Mouse (Mus musculus) limb, embryonic 10.5 days (tissue): ENCODE results near the gene Lsp1. TPM values are rescaled to one million over a fixed set of nuclear protein-coding genes. Genes with fewer than 3 reads are reported as not detected.

Experiments
- DNase-seq: peaks from one replicate; pipeline ENCODE4 v3.0.0-alpha.2; 2017; ENCODE audit warnings: low spot score
- H3K27ac ChIP-seq: fragments of 300-500 bp; sonication (generic); 2 replicates; pipeline ENCODE4 v1.5.1; 2016; ENCODE audit warnings: mild to moderate bottlenecking
- H3K27me3 ChIP-seq: fragments of 300-500 bp; sonication (generic); 2 replicates; pipeline ENCODE4 v1.6.1; 2016; ENCODE audit warnings: low read depth, mild to moderate bottlenecking; ENCODE audit not compliant: poor library complexity, severe bottlenecking
- H3K36me3 ChIP-seq: fragments of 300-500 bp; sonication (generic); 2 replicates; pipeline ENCODE4 v1.6.1; 2016; ENCODE audit warnings: mild to moderate bottlenecking, moderate library complexity
- H3K4me1 ChIP-seq: fragments of 300-500 bp; sonication (generic); 2 replicates; pipeline ENCODE4 v1.6.1; 2016
- H3K4me3 ChIP-seq: fragments of 300-500 bp; sonication (generic); 2 replicates; pipeline ENCODE4 v1.5.1; 2016; ENCODE audit warnings: mild to moderate bottlenecking, moderate library complexity
- H3K9me3 ChIP-seq: fragments of 300-500 bp; sonication (generic); replicated peaks from 2 replicates; pipeline ENCODE4 v1.6.1; 2016; ENCODE audit warnings: mild to moderate bottlenecking
- WGBS: fragments of 180-500 bp; shearing (Covaris S2); methylation state at CpG from one replicate; pipeline ENCODE4 v1.1.7; 2016; 5-methylcytosine and 5-hydroxymethylcytosine counted together
- polyA plus RNA-seq: library from polyadenylated mRNA; unstranded; fragments of >200 nt; fragmentation: Nextera tagmentation; extraction: Ambion mirVana; gene quantifications from 2 replicates; pipeline ENCODE4 v1.2.1, GENCODE M21; 2016

The Lsp1 gene
- polyA plus RNA-seq, 1 experiment from 2014 or later, result 28.7 TPM

DNA sequence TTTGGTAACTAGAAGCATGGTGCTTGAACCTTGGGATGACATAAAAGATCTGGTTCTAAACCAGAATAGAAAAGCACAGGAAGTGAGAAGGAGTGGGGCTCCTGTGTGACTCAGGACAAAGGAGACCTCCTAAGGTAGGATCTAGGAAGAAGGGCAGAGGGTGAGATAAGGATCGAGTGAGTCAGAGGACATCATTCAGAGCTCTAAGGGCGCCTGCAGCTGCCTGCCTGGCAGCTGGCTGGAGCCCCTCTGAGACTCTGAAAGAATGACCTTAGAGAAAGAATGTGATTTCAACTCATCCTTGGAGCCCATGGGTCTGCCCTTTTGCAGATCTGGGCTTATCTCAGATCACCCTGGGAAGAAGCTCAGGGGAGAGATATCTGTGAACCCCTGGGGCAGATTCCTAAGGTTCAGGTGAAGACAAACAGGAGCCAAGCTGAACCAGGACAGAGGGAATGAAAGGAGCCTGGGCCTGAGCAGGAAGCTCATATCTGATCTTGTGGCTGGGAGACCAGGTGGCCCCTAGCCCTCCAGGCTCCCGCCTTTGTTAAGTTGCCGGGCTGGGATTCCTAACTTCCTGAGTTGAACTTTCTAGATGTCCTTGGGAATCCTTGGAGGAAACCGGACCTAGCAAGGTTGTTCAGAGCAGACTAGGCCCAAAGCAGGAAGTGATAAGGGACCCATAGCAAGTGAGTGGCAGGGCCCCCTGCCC lies 38.6 kb downstream of the Lsp1 start:
- no peaks in the 10 kb centered on the region for H3K27me3 ChIP-seq
- no peak overlapping the region for H3K4me3 ChIP-seq
- 73% methylated on average over 5 of the region's 5 CpGs for WGBS
- no peak for DNase-seq
- peaks cover 17% of the 10 kb centered on the region for H3K4me1 ChIP-seq
- H3K9me3 ChIP-seq, result no peaks in the 10 kb centered on the region
- peak overlapping the region; percentile 50 for H3K27ac ChIP-seq
- no peaks in the 10 kb centered on the region for H3K36me3 ChIP-seq

GRCm38 (mm10) chr7:142500032-142500431 lies 39.4 kb downstream of the Lsp1 start:
- no peaks in the 10 kb centered on the region for H3K27me3 ChIP-seq
- no peaks in the 10 kb centered on the region for H3K9me3 ChIP-seq
- WGBS, result 88% methylated on average over 1 of the region's 1 CpGs
- H3K27ac ChIP-seq, result 0 out of 2 replicates have a peak overlapping the region, but pooled peaks have one; percentile 11
- peaks cover 22% of the 10 kb centered on the region for H3K4me1 ChIP-seq
- H3K4me3 ChIP-seq, result no peak overlapping the region
- DNase-seq, result no peak
- H3K36me3 ChIP-seq, result no peaks in the 10 kb centered on the region

DNA sequence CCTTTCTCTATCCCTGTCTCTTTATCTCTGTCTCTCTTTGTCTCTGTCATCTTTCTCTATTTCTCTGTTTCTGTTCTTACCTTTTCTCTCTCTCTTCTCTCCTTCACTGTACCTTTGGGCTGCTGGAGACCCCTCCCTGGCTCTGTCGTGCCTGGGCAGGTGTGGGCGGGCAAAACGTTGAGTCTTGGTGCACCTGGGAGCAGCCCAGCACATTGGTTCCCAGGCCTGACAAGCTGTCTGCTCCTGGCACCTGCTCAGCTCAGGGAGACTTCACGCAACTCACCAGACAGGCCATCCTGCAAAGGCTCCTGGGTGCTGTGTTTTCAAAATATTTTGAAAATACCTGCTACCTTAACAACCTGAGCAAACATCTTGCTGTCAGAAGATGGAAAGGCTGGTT lies 42.6 kb downstream of the Lsp1 start:
- Histone ChIP-seq H3K36me3 (no peaks in the 10 kb centered on the region), H3K27ac (peak overlapping the region; percentile 6; the same call in 1 of the 2 replicates), H3K4me1 (peaks cover 53% of the 10 kb centered on the region), H3K9me3 (no peaks in the 10 kb centered on the region), H3K4me3 (no peak overlapping the region), H3K27me3 (no peaks in the 10 kb centered on the region)
- no peak for DNase-seq
- WGBS, result 82% methylated on average over 4 of the region's 4 CpGs

DNA sequence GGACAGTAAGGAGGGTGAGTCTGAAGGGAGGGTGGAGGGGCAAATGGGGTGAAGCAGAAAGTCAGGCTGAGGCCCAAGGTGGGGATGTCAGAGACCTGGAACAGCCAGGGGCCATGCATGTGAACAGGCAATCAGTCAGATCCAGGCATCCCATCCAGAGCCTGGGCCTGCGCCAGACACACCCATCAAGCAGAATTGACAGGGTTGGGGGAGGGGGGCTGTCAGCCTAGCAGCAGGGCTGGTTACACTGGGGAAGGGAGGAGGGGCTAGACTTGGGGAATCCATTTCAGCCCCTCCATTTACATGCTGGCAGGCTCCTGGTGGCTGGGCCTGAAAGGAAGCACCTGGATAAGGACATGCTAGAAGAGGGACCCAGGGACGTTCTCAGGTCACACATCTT lies 45.3 kb downstream of the Lsp1 start:
- Histone ChIP-seq H3K9me3 (no peaks in the 10 kb centered on the region), H3K36me3 (no peaks in the 10 kb centered on the region), H3K4me3 (0 out of 2 replicates have a peak overlapping the region, but pooled peaks have one; percentile 0), H3K27ac (peak overlapping the region; percentile 94), H3K4me1 (peaks cover 65% of the 10 kb centered on the region), H3K27me3 (no peaks in the 10 kb centered on the region)
- WGBS, result 19% methylated on average over 2 of the region's 2 CpGs
- peak; percentile 53 for DNase-seq

GRCm38 (mm10) chr7:142506501-142506900 lies 45.9 kb downstream of the Lsp1 start:
- Histone ChIP-seq H3K36me3 (no peaks in the 10 kb centered on the region), H3K4me3 (no peak overlapping the region), H3K27ac (peak overlapping the region; percentile 94), H3K4me1 (peaks cover 70% of the 10 kb centered on the region), H3K27me3 (no peaks in the 10 kb centered on the region), H3K9me3 (no peaks in the 10 kb centered on the region)
- WGBS, result 41% methylated on average over 4 of the region's 4 CpGs
- no peak for DNase-seq

- no peak overlapping the region for H3K4me3 ChIP-seq
- H3K36me3 ChIP-seq, result no peaks in the 10 kb centered on the region
- no peaks in the 10 kb centered on the region for H3K27me3 ChIP-seq
- H3K9me3 ChIP-seq, result no peaks in the 10 kb centered on the region
- DNase-seq, result no peak
- WGBS, result 92% methylated on average over 9 of the region's 9 CpGs
- peak overlapping the region; percentile 94 for H3K27ac ChIP-seq
- peaks cover 70% of the 10 kb centered on the region for H3K4me1 ChIP-seq
These were observed 46.8 kb downstream of the Lsp1 start for GRCm38 (mm10) chr7:142507453-142507852.

DNA sequence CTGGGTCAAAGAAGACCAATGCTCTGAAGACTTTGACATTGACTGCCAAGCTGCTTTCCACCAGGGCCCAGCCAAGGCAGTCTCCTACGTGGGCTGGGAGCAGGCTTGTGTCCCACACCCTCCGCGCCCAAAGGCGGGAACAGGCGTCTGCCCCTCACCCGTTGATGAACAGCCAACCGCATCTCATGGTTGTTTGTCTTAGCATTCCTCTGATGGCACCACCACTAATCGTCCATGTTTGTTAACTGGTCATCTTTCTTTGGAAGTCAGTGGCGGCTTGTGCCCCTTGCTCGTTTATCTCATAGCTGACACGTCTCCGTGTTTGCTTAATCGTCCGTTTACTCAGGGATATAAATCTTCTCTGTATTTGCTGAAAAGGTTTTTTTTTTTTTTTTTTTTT lies 48.9 kb downstream of the Lsp1 start:
- peak; percentile 62 for DNase-seq

GRCm38 (mm10) chr7:142510021-142510777 lies 49.6 kb downstream of the Lsp1 start:
- no peaks in the 10 kb centered on the region for H3K27me3 ChIP-seq
- no peaks in the 10 kb centered on the region for H3K36me3 ChIP-seq
- H3K4me1 ChIP-seq, result peaks cover 68% of the 10 kb centered on the region
- DNase-seq, result peak; percentile 76
- peak overlapping the region; percentile 22 for H3K4me3 ChIP-seq
- H3K9me3 ChIP-seq, result no peaks in the 10 kb centered on the region
- peak overlapping the region; percentile 94 for H3K27ac ChIP-seq
- WGBS, result 10% methylated on average over 12 of the region's 12 CpGs

More for the DNA sequence above, 48.9 kb downstream of the Lsp1 start:
- Histone ChIP-seq H3K36me3 (no peaks in the 10 kb centered on the region), H3K4me3 (no peak overlapping the region), H3K9me3 (no peaks in the 10 kb centered on the region), H3K4me1 (peaks cover 73% of the 10 kb centered on the region), H3K27ac (peak overlapping the region; percentile 94), H3K27me3 (no peaks in the 10 kb centered on the region)
- 15% methylated on average over 14 of the region's 14 CpGs for WGBS

GRCm38 (mm10) chr7:142514048-142514447 lies 53.4 kb downstream of the Lsp1 start:
- H3K9me3 ChIP-seq, result no peaks in the 10 kb centered on the region
- H3K4me1 ChIP-seq, result peaks cover 51% of the 10 kb centered on the region
- 88% methylated on average over 4 of the region's 4 CpGs for WGBS
- H3K36me3 ChIP-seq, result no peaks in the 10 kb centered on the region
- peak overlapping the region; percentile 89 for H3K27ac ChIP-seq
- no peaks in the 10 kb centered on the region for H3K27me3 ChIP-seq
- no peak for DNase-seq
- H3K4me3 ChIP-seq, result no peak overlapping the region

- WGBS, result 44% methylated on average over 21 of the region's 21 CpGs
- DNase-seq, result peak; percentile 70
- Histone ChIP-seq H3K4me3 (0 out of 2 replicates have a peak overlapping the region, but pooled peaks have one; percentile 16), H3K27me3 (no peaks in the 10 kb centered on the region), H3K9me3 (no peaks in the 10 kb centered on the region), H3K4me1 (peaks cover 42% of the 10 kb centered on the region), H3K27ac (peak overlapping the region; percentile 89), H3K36me3 (no peaks in the 10 kb centered on the region)
These were observed 55.8 kb downstream of the Lsp1 start for GRCm38 (mm10) chr7:142516221-142516978.

DNA sequence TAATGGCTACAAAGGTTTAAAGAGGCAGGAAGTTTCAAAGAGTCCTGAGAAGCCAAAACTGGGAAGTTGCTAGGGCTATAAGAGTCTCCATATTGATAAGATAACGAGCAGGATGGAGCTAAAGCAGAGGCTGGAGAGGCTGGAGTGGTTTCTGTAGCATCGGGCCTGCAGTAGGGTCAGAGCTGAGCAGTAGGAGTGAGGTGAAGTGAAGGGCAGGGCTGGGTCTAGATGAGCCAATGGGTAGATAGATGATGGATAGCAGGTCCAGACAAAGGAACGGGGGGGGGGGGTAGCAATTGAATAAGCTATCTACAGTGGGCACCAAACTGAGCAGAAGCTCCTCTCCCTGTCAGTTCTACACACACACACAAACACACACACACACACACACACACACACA lies 56.9 kb downstream of the Lsp1 start:
- 64% methylated on average over 3 of the region's 3 CpGs for WGBS
- Histone ChIP-seq H3K27ac (peak overlapping the region; percentile 51; the same call in 1 of the 2 replicates), H3K27me3 (no peaks in the 10 kb centered on the region), H3K4me1 (peaks cover 46% of the 10 kb centered on the region), H3K36me3 (no peaks in the 10 kb centered on the region), H3K9me3 (no peaks in the 10 kb centered on the region), H3K4me3 (no peak overlapping the region)
- no peak for DNase-seq

DNA sequence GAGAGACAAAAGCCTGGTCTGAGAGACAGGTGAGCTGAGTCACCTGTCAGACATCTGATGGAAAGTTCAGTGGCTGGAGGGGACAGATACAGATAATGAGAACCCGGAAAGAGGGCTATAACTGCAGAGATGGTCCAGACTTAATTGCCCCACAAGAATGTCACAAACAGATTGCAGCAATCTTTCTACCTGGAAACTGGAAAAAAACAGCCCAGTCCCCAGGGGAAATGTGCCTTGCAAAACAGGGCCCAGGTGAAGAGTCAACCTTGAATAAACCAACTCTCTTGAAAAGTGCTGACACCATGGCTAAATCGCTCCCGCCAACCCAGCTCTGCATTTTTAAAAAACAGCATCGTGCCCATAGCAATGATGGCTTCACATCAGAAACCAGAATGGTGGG lies 59.7 kb downstream of the Lsp1 start:
- Histone ChIP-seq H3K36me3 (no peaks in the 10 kb centered on the region), H3K4me3 (no peak overlapping the region), H3K27me3 (no peaks in the 10 kb centered on the region), H3K9me3 (no peaks in the 10 kb centered on the region), H3K27ac (peak overlapping the region; percentile 73), H3K4me1 (peaks cover 62% of the 10 kb centered on the region)
- 80% methylated on average over 4 of the region's 4 CpGs for WGBS
- no peak for DNase-seq
